In the genomic region with DNA sequence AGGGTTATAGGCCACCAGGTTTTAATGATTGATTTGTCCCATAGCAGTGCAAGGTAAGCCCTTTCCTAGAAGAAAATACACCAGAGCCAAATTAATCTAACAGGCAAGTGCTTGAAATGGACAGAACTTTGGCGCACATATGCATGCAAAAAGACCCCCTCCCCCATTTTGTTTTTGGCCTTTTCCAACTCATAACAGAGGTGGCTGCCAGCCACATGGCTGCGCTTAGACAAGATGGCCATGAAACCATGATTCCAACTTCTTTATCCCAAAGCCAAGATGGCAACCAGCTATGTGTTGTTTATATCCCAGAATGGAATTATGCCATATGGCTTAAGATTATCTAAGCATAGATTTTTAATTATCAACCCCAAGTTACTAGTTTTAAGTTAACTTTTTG, we compare ENCODE assay signal across 18 mouse cellular contexts.
"Had no signal": no experiment of that assay in that cellular context is flagged by ENCODE, and none has a peak within 500 bp of the region (broad histone marks: within the 10 kb centered on the region; RNA-seq: fewer than 3 reads in every experiment).

No protein-coding gene starts in this region.

- DNase-seq: kidney, adult 8-10 months; kidney, postnatal 14 days; left cerebral cortex, postnatal 4 days; lung, adult 18-20 months; lung, postnatal 10 days; lung, postnatal 36 days; midbrain, embryonic 14.5 days; thymus, adult 2 months; thymus, postnatal 14 days; thymus, postnatal 4 days had no signal

- H3K27ac ChIP-seq: limb, embryonic 12.5 days; limb, embryonic 15.5 days; liver, embryonic 12.5 days; liver, embryonic 15.5 days; lung, embryonic 15.5 days; midbrain, embryonic 10.5 days; stomach, postnatal 0 days had no signal

- ATAC-seq: liver, embryonic 12.5 days had no signal

- H3K4me3 ChIP-seq: limb, embryonic 12.5 days; limb, embryonic 15.5 days; liver, embryonic 12.5 days; liver, embryonic 15.5 days; lung, embryonic 15.5 days; megakaryocyte, embryonic 14.5 days; midbrain, embryonic 10.5 days had no signal

- H3K4me1 ChIP-seq: limb, embryonic 12.5 days; limb, embryonic 15.5 days; liver, embryonic 15.5 days; lung, embryonic 15.5 days; megakaryocyte, embryonic 14.5 days had no signal

- H3K9ac ChIP-seq: limb, embryonic 12.5 days; limb, embryonic 15.5 days; liver, embryonic 12.5 days; liver, embryonic 15.5 days; lung, embryonic 15.5 days had no signal

- H3K36me3 ChIP-seq: limb, embryonic 12.5 days; limb, embryonic 15.5 days; liver, embryonic 12.5 days; liver, embryonic 15.5 days; lung, embryonic 15.5 days; midbrain, embryonic 10.5 days had no signal

- H3K27me3 ChIP-seq: limb, embryonic 12.5 days; limb, embryonic 15.5 days; liver, embryonic 12.5 days; liver, embryonic 15.5 days; lung, embryonic 15.5 days; megakaryocyte, embryonic 14.5 days had no signal

- H3K9me3 ChIP-seq: limb, embryonic 12.5 days; limb, embryonic 15.5 days; liver, embryonic 12.5 days; liver, embryonic 15.5 days; lung, embryonic 15.5 days; megakaryocyte, embryonic 14.5 days; midbrain, embryonic 10.5 days had no signal

- H3K4me2 ChIP-seq: limb, embryonic 12.5 days; limb, embryonic 15.5 days; liver, embryonic 12.5 days; liver, embryonic 15.5 days; lung, embryonic 15.5 days had no signal
